Mouse (Mus musculus) heart, postnatal 0 days (tissue): ENCODE measurements around the gene Mgarp. TPM values are rescaled to one million over a fixed set of nuclear protein-coding genes. Genes with fewer than 3 reads are reported as not detected.

Experiments
- ATAC-seq: fragments of 200-750 bp; cut with Nextera tagmentation; 2 replicates; pipeline ENCODE4 v1.8.0; 2017; ENCODE audit warnings: low read depth, moderate number of reproducible peaks, moderate library complexity; ENCODE audit not compliant: insufficient read depth
- DNase-seq: peaks from one replicate; pipeline ENCODE4 v3.0.0-alpha.2; 2016; ENCODE audit warnings: low spot score
- H3K27ac ChIP-seq: fragments of 300-500 bp; sonication (generic); 2 replicates; pipeline ENCODE4 v1.5.1; 2014; ENCODE audit warnings: low read depth, mild to moderate bottlenecking
- H3K27me3 ChIP-seq: fragments of 300-500 bp; sonication (generic); 2 replicates; pipeline ENCODE4 v1.6.1; 2014; ENCODE audit warnings: low read length, mixed read lengths; ENCODE audit not compliant: control insufficient read depth, insufficient read depth
- H3K36me3 ChIP-seq: fragments of 300-500 bp; sonication (generic); replicated peaks from 2 replicates; pipeline ENCODE4 v1.6.1; 2014; ENCODE audit warnings: low read length, mixed read lengths; ENCODE audit not compliant: control insufficient read depth, insufficient read depth
- H3K4me1 ChIP-seq: fragments of 300-500 bp; sonication (generic); 2 replicates; pipeline ENCODE4 v1.6.1; 2014; ENCODE audit warnings: antibody characterized with exemption; ENCODE audit not compliant: control insufficient read depth, insufficient read depth
- H3K4me2 ChIP-seq: fragments of 300-500 bp; sonication (generic); 2 replicates; pipeline ENCODE4 v1.6.1; 2014; ENCODE audit warnings: low read depth, mild to moderate bottlenecking, low read length, moderate library complexity
- H3K4me3 ChIP-seq: fragments of 300-500 bp; sonication (generic); 2 replicates; pipeline ENCODE4 v1.5.1; 2014; ENCODE audit warnings: low read depth, low read length
- H3K9ac ChIP-seq: fragments of 300-500 bp; sonication (generic); replicated peaks from 2 replicates; pipeline ENCODE4 v1.6.1; 2014; ENCODE audit warnings: low read depth, low read length, mixed read lengths
- H3K9me3 ChIP-seq: fragments of 300-500 bp; sonication (generic); replicated peaks from 2 replicates; pipeline ENCODE4 v1.6.1; 2016; ENCODE audit warnings: low read length; ENCODE audit not compliant: control insufficient read depth
- CTCF ChIP-seq: IDR thresholded peaks from 2 replicates; pipeline ENCODE4 v1.5.1; 2016; ENCODE audit warnings: antibody characterized with exemption, control low read depth, low read depth
- EP300 ChIP-seq: IDR thresholded peaks from 2 replicates; pipeline ENCODE4 v1.6.1; 2016; ENCODE audit warnings: antibody characterized with exemption, low read depth
- WGBS: fragments of 180-500 bp; shearing (Covaris S2); extraction: QIAGEN DNeasy Blood & Tissue Kit; methylation state at CpG from one replicate; pipeline ENCODE4 v1.1.7; 2014; 5-methylcytosine and 5-hydroxymethylcytosine counted together
- polyA plus RNA-seq: library from polyadenylated mRNA; unstranded; fragments of >200 nt; fragmentation: Nextera tagmentation; extraction: Ambion mirVana; gene quantifications from 2 replicates; pipeline ENCODE4 v1.2.1, GENCODE M21; 2015
- total RNA-seq: library from RNA; depleted of rRNA; stranded (reverse); fragments of >200 nt; gene quantifications from 2 replicates; pipeline ENCODE4 v1.2.3, GENCODE M21; 2014; ENCODE audit warnings: low replicate concordance

The Mgarp gene
- total and polyA plus RNA-seq, 2 experiments from 2014 or later = 1.2 to 3.7 TPM

GRCm38 (mm10) chr3:51372883-51373282 lies 23.7 kb downstream of the Mgarp start:
- ATAC-seq = no peak
- WGBS = 65% methylated on average over 5 of the region's 5 CpGs
- no peak overlapping the region for H3K9ac ChIP-seq

DNA sequence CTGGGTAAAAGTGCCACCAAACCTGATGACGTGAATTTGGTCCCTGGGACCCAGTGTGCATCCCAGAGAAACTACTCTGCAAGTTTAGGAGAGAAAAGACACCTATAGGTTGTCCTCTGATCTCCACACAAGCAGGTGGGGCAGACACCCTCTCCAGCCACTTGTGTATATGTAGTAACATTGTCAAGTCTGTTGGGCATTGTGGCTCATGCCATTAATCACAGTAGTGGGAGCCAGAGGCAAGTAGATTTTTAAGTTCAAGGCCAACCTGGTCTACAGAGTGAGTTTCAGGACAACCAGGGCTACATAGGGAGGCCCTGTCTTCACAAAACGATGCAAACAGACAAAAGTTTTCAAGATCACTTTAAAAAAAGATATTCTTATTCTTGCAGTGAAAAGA lies 24.7 kb downstream of the Mgarp start:
- Histone ChIP-seq H3K9ac (no peak overlapping the region), H3K9me3 (no peaks in the 10 kb centered on the region), H3K27ac (no peak overlapping the region), H3K4me3 (no peak overlapping the region), H3K4me2 (no peak overlapping the region), H3K27me3 (no peaks in the 10 kb centered on the region), H3K36me3 (no peaks in the 10 kb centered on the region), H3K4me1 (no peaks in the 10 kb centered on the region)
- WGBS = 70% methylated on average over 2 of the region's 2 CpGs
- ATAC-seq (no peak), DNase-seq (no peak)
- TF ChIP-seq EP300 = no peak
- TF ChIP-seq CTCF = no peak

More at GRCm38 (mm10) chr3:51372883-51373282, 23.7 kb downstream of the Mgarp start:
- no peak overlapping the region for H3K27ac ChIP-seq
- no peaks in the 10 kb centered on the region for H3K27me3 ChIP-seq
- no peak for DNase-seq
- no peaks in the 10 kb centered on the region for H3K9me3 ChIP-seq
- no peaks in the 10 kb centered on the region for H3K4me1 ChIP-seq
- no peaks in the 10 kb centered on the region for H3K36me3 ChIP-seq
- no peak overlapping the region for H3K4me3 ChIP-seq
- TF ChIP-seq CTCF (no peak), EP300 (no peak)
- H3K4me2 ChIP-seq = no peak overlapping the region

GRCm38 (mm10) chr3:51368011-51368410 lies 28.5 kb downstream of the Mgarp start:
- no peak for TF ChIP-seq EP300
- no peak for TF ChIP-seq CTCF
- DNase-seq (no peak), ATAC-seq (no peak)
- H3K4me2 ChIP-seq = no peak overlapping the region
- no peak overlapping the region for H3K27ac ChIP-seq
- WGBS = 63% methylated on average over 4 of the region's 4 CpGs
- H3K9me3 ChIP-seq = no peaks in the 10 kb centered on the region
- H3K27me3 ChIP-seq = no peaks in the 10 kb centered on the region
- no peaks in the 10 kb centered on the region for H3K36me3 ChIP-seq
- H3K4me3 ChIP-seq = no peak overlapping the region
- no peaks in the 10 kb centered on the region for H3K4me1 ChIP-seq
- H3K9ac ChIP-seq = no peak overlapping the region

- Histone ChIP-seq H3K4me2 (no peak overlapping the region), H3K9me3 (no peaks in the 10 kb centered on the region), H3K9ac (no peak overlapping the region), H3K4me3 (no peak overlapping the region), H3K27ac (no peak overlapping the region), H3K27me3 (no peaks in the 10 kb centered on the region), H3K36me3 (no peaks in the 10 kb centered on the region), H3K4me1 (no peaks in the 10 kb centered on the region)
- ATAC-seq (no peak), DNase-seq (no peak)
- TF ChIP-seq EP300 = no peak
- no peak for TF ChIP-seq CTCF
- 51% methylated on average over 4 of the region's 4 CpGs for WGBS
Measured at GRCm38 (mm10) chr3:51366926-51367325, 29.6 kb downstream of the Mgarp start.

- Histone ChIP-seq H3K36me3 (no peaks in the 10 kb centered on the region), H3K9me3 (no peaks in the 10 kb centered on the region), H3K9ac (no peak overlapping the region), H3K27me3 (no peaks in the 10 kb centered on the region), H3K27ac (peak overlapping the region; percentile 68; the same call in 1 of the 2 replicates), H3K4me2 (peak overlapping the region; percentile 79), H3K4me3 (peak overlapping the region; percentile 47), H3K4me1 (no peaks in the 10 kb centered on the region)
- TF ChIP-seq EP300 = no peak
- no peak for TF ChIP-seq CTCF
- no peak for DNase-seq
- 3% methylated on average over 3 of the region's 3 CpGs for WGBS
- no peak for ATAC-seq
Measured at GRCm38 (mm10) chr3:51365517-51365882, 31.0 kb downstream of the Mgarp start.

- H3K9me3 ChIP-seq = no peaks in the 10 kb centered on the region
- H3K27me3 ChIP-seq = no peaks in the 10 kb centered on the region
- peak overlapping the region; percentile 79 for H3K4me2 ChIP-seq
- peak; percentile 94 for DNase-seq
- TF ChIP-seq EP300 (no peak), CTCF (peak; percentile 93)
- no peak overlapping the region for H3K9ac ChIP-seq
- H3K4me3 ChIP-seq = peak overlapping the region; percentile 47
- 7% methylated on average over 31 of the region's 31 CpGs for WGBS
- no peaks in the 10 kb centered on the region for H3K36me3 ChIP-seq
- H3K4me1 ChIP-seq = no peaks in the 10 kb centered on the region
- peak overlapping the region; percentile 68 for H3K27ac ChIP-seq
- ATAC-seq = peak; percentile 93
Measured at GRCm38 (mm10) chr3:51364703-51365516, 31.6 kb downstream of the Mgarp start.
